Mouse (Mus musculus): ENCODE measurements around the gene Lmntd1.

The Lmntd1 gene

GRCm38 (mm10) chr6:145616402-145617229 lies 2.5 kb upstream of the Lmntd1 start:
- DNase-seq (ENCODE audit: low read depth, low spot score), result peak; percentile 46
- Histone ChIP-seq H3K36me3 (ENCODE audit: control insufficient read depth, insufficient read depth, low read length, poor library complexity, severe bottlenecking) (no peaks in the 10 kb centered on the region), H3K27me3 (ENCODE audit: control insufficient read depth, insufficient read depth, low read length, poor library complexity, severe bottlenecking) (no peaks in the 10 kb centered on the region)

GRCm38 (mm10) chr6:145615666-145616210 lies 1.6 kb upstream of the Lmntd1 start, which contains the start of gene Tuba3b:
Gene Tuba3b, plus strand, starts transcription at chr6:145615757.
- no peak for DNase-seq (ENCODE audit: low read depth, low spot score)
- Histone ChIP-seq H3K36me3 (ENCODE audit: control insufficient read depth, insufficient read depth, low read length, poor library complexity, severe bottlenecking) (no peaks in the 10 kb centered on the region), H3K27me3 (ENCODE audit: control insufficient read depth, insufficient read depth, low read length, poor library complexity, severe bottlenecking) (no peaks in the 10 kb centered on the region)

GRCm38 (mm10) chr6:145612611-145613010 lies 1.5 kb downstream of the Lmntd1 start:
- Histone ChIP-seq H3K27me3 (ENCODE audit: control insufficient read depth, insufficient read depth, low read length, poor library complexity, severe bottlenecking) (no peaks in the 10 kb centered on the region), H3K36me3 (ENCODE audit: control insufficient read depth, insufficient read depth, low read length, poor library complexity, severe bottlenecking) (no peaks in the 10 kb centered on the region)
- DNase-seq (ENCODE audit: low read depth, low spot score), result no peak

- H3K27me3 ChIP-seq (ENCODE audit: control insufficient read depth, insufficient read depth, low read length, poor library complexity, severe bottlenecking), result no peaks in the 10 kb centered on the region
- no peaks in the 10 kb centered on the region for H3K36me3 ChIP-seq (ENCODE audit: control insufficient read depth, insufficient read depth, low read length, poor library complexity, severe bottlenecking)
Measured at GRCm38 (mm10) chr6:145610901-145611300, 3.2 kb downstream of the Lmntd1 start.

GRCm38 (mm10) chr6:145608693-145609092 lies 5.4 kb downstream of the Lmntd1 start:
- Histone ChIP-seq H3K27me3 (ENCODE audit: control insufficient read depth, insufficient read depth, low read length, poor library complexity, severe bottlenecking) (no peaks in the 10 kb centered on the region), H3K36me3 (ENCODE audit: control insufficient read depth, insufficient read depth, low read length, poor library complexity, severe bottlenecking) (no peaks in the 10 kb centered on the region)
- no peak for DNase-seq (ENCODE audit: low read depth, low spot score)

More at GRCm38 (mm10) chr6:145610901-145611300, 3.2 kb downstream of the Lmntd1 start:
- no peak for DNase-seq (ENCODE audit: low read depth, low spot score)

- no peak for DNase-seq (ENCODE audit: low read depth, low spot score)
- H3K27me3 ChIP-seq (ENCODE audit: control insufficient read depth, insufficient read depth, low read length, poor library complexity, severe bottlenecking), result no peaks in the 10 kb centered on the region
Measured at GRCm38 (mm10) chr6:145607746-145608145, 6.4 kb downstream of the Lmntd1 start.

GRCm38 (mm10) chr6:145605203-145605602 lies 8.9 kb downstream of the Lmntd1 start:
- Histone ChIP-seq H3K36me3 (ENCODE audit: control insufficient read depth, insufficient read depth, low read length, poor library complexity, severe bottlenecking) (no peaks in the 10 kb centered on the region), H3K27me3 (ENCODE audit: control insufficient read depth, insufficient read depth, low read length, poor library complexity, severe bottlenecking) (no peaks in the 10 kb centered on the region)
- no peak for DNase-seq (ENCODE audit: low read depth, low spot score)

More at GRCm38 (mm10) chr6:145607746-145608145, 6.4 kb downstream of the Lmntd1 start:
- no peaks in the 10 kb centered on the region for H3K36me3 ChIP-seq (ENCODE audit: control insufficient read depth, insufficient read depth, low read length, poor library complexity, severe bottlenecking)

GRCm38 (mm10) chr6:145604648-145605047 lies 9.5 kb downstream of the Lmntd1 start:
- no peak for DNase-seq (ENCODE audit: low read depth, low spot score)
- H3K27me3 ChIP-seq (ENCODE audit: control insufficient read depth, insufficient read depth, low read length, poor library complexity, severe bottlenecking), result no peaks in the 10 kb centered on the region
- H3K36me3 ChIP-seq (ENCODE audit: control insufficient read depth, insufficient read depth, low read length, poor library complexity, severe bottlenecking), result no peaks in the 10 kb centered on the region

GRCm38 (mm10) chr6:145604126-145604525 lies 10.0 kb downstream of the Lmntd1 start:
- no peak for DNase-seq (ENCODE audit: low read depth, low spot score)
- Histone ChIP-seq H3K27me3 (ENCODE audit: control insufficient read depth, insufficient read depth, low read length, poor library complexity, severe bottlenecking) (no peaks in the 10 kb centered on the region), H3K36me3 (ENCODE audit: control insufficient read depth, insufficient read depth, low read length, poor library complexity, severe bottlenecking) (no peaks in the 10 kb centered on the region)

GRCm38 (mm10) chr6:145598794-145599555 lies 15.1 kb downstream of the Lmntd1 start:
- Histone ChIP-seq H3K36me3 (ENCODE audit: control insufficient read depth, insufficient read depth, low read length, poor library complexity, severe bottlenecking) (no peaks in the 10 kb centered on the region), H3K27me3 (ENCODE audit: control insufficient read depth, insufficient read depth, low read length, poor library complexity, severe bottlenecking) (no peaks in the 10 kb centered on the region)
- peak; percentile 43 for DNase-seq (ENCODE audit: low read depth, low spot score)

GRCm38 (mm10) chr6:145595905-145596304 lies 18.2 kb downstream of the Lmntd1 start:
- H3K27me3 ChIP-seq (ENCODE audit: control insufficient read depth, insufficient read depth, low read length, poor library complexity, severe bottlenecking), result no peaks in the 10 kb centered on the region
- no peaks in the 10 kb centered on the region for H3K36me3 ChIP-seq (ENCODE audit: control insufficient read depth, insufficient read depth, low read length, poor library complexity, severe bottlenecking)
- no peak for DNase-seq (ENCODE audit: low read depth, low spot score)

GRCm38 (mm10) chr6:145593991-145594390 lies 20.1 kb downstream of the Lmntd1 start:
- Histone ChIP-seq H3K27me3 (ENCODE audit: control insufficient read depth, insufficient read depth, low read length, poor library complexity, severe bottlenecking) (no peaks in the 10 kb centered on the region), H3K36me3 (ENCODE audit: control insufficient read depth, insufficient read depth, low read length, poor library complexity, severe bottlenecking) (no peaks in the 10 kb centered on the region)
- no peak for DNase-seq (ENCODE audit: low read depth, low spot score)

- Histone ChIP-seq H3K36me3 (ENCODE audit: control insufficient read depth, insufficient read depth, low read length, poor library complexity, severe bottlenecking) (no peaks in the 10 kb centered on the region), H3K27me3 (ENCODE audit: control insufficient read depth, insufficient read depth, low read length, poor library complexity, severe bottlenecking) (no peaks in the 10 kb centered on the region)
- no peak for DNase-seq (ENCODE audit: low read depth, low spot score)
Measured at GRCm38 (mm10) chr6:145592531-145592998, 21.6 kb downstream of the Lmntd1 start.

- Histone ChIP-seq H3K36me3 (ENCODE audit: control insufficient read depth, insufficient read depth, low read length, poor library complexity, severe bottlenecking) (no peaks in the 10 kb centered on the region), H3K27me3 (ENCODE audit: control insufficient read depth, insufficient read depth, low read length, poor library complexity, severe bottlenecking) (no peaks in the 10 kb centered on the region)
- DNase-seq (ENCODE audit: low read depth, low spot score), result no peak
Measured at GRCm38 (mm10) chr6:145592036-145592435, 22.1 kb downstream of the Lmntd1 start.

- no peaks in the 10 kb centered on the region for H3K36me3 ChIP-seq (ENCODE audit: control insufficient read depth, insufficient read depth, low read length, poor library complexity, severe bottlenecking)
- no peaks in the 10 kb centered on the region for H3K27me3 ChIP-seq (ENCODE audit: control insufficient read depth, insufficient read depth, low read length, poor library complexity, severe bottlenecking)
- no peak for DNase-seq (ENCODE audit: low read depth, low spot score)
Measured at GRCm38 (mm10) chr6:145591578-145591977, 22.5 kb downstream of the Lmntd1 start.

Measured in splenic B cell, adult 2 months (primary cell).